Mouse (Mus musculus) bone marrow, adult 2 months (tissue): ENCODE measurements around the gene Hyal5.

ENCODE experiments used
- CTCF ChIP-seq: fragments of 200-500 bp; IDR thresholded peaks from 2 replicates; pipeline ENCODE4 v1.5.1; 2011; ENCODE audit warnings: low read length, control low read depth; ENCODE audit not compliant: control insufficient read depth, insufficient read depth
- POLR2A ChIP-seq: fragments of 200-500 bp; IDR thresholded peaks from 2 replicates; pipeline ENCODE4 v1.6.1; 2011; ENCODE audit warnings: low read depth, mild to moderate bottlenecking, control low read depth, low read length, borderline replicate concordance; ENCODE audit not compliant: control insufficient read depth

DNA sequence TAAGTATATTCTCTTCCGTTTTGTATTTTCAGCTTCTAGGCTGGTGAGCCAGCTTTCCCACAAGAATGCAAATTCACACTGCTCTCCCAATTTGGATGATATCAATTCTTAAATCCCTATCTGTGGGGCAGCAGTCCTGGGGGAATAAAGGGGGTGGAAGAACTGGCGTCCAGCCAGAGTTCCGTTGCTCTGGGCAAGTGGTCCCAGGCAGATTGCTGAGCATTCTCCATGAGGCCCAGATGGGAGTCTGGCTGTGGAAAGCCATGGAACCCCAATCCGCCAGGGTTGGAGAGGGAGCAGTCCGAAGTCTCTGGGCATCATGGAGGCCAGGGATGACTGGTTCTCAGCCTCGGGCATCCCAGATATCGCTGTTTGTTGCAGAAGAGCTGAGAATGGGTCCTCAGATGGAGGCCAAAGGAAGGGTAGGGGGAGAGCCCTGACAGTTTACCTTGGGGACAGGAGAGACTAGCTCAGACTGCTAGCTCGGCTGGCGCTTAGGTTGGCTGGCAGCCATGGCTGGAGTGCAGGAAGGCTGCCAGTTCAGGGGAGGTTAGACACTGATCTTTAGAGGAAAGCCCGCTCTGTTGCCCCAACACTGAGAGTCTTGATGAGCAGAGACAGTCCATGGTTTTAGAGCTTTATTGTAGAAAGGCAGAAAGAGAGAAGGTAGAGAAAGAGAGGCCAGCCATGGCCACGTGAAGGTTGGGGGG is 67.4 kb downstream of the Hyal5 start:
- no peak for TF ChIP-seq CTCF
- no peak for TF ChIP-seq POLR2A
